Mouse (Mus musculus): ENCODE measurements at regions not wholly inside any gene's neighbourhood (a gene's known extent, or its start where the extent isn't known, plus 50 kb on each side); places are given as distances from the start of the nearest gene placed in this dataset.

DNA sequence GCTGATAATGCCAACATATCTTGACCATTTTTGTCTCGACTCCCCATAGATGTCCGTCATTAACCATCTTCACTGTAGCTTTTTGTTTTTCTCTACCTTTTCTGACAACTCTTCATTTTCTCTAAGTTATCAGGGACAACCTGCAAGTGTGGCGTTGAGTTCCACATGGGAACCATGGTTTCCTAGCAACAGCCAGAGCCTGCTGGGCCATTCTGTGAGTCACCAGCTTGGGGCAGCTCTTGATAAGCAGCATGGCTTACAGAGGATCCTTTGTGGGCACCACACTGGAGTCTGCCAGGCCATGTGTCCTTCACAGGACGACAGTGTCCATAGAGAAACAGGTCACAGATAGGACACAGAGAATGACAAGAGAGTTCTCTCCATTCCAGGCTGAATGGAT, 94.3 kb upstream of the Gm6657 start:
- peak; percentile 29 for DNase-seq

DNA sequence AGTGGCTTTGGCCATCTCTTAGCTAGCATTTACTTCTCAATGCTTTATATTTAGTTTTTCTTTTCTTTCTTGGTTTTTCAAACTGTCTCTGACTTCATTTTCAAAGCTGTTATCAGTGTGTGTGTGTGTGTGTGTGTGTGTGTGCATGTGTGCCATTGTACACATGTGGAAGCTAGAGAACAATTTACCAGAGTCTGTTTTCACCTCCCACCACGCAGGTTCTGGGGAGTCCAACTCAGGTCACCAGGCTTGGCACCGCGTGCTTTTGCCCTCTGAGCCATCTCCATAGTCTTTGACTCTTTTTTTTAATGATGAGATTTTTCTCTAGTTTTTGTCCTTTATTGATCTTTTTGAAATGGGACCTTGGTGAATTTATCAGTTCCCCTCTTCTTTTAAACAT, 93.3 kb upstream of the Gm6657 start:
- DNase-seq = no peak

- DNase-seq = no peak
Measured at GRCm38 (mm10) chr12:78109931-78110330, 84.1 kb upstream of the Gm6657 start.

DNA sequence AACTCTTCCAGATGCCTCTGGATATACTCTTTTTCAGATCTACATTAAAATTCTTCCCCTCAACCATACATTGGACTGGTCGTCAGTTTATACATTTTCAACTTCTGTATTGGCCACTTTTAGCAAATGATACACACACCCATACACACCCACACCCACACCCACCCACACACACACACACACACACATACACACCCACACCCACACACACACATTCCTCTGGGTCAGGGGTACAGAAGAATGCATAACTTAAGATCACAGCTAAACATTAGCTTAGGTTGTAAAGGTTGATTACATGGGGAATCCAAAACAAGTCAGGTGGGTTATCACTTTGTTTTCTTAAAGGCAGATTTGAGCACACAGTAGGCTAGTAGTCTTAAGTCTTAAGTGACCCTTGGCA, 75.9 kb upstream of the Gm6657 start:
- DNase-seq = no peak

DNA sequence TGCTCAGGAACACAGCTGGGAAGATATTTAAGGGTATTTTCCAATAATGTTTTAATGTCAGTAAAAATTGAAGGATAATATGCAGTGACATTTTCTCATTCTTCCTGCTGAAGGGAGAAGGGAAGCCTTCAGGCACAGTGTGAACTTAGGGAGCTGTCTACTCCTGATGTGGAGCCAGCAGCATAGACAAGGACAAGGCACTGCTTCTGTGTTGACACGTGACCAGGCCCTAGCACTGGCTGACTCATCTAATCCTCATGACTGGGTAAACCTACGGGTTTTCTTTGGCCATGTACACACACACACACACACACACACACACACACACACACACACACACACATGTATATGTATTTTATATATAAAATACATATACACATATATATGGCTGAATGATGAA, 74.8 kb upstream of the Gm6657 start:
- peak; percentile 26 for DNase-seq

DNA sequence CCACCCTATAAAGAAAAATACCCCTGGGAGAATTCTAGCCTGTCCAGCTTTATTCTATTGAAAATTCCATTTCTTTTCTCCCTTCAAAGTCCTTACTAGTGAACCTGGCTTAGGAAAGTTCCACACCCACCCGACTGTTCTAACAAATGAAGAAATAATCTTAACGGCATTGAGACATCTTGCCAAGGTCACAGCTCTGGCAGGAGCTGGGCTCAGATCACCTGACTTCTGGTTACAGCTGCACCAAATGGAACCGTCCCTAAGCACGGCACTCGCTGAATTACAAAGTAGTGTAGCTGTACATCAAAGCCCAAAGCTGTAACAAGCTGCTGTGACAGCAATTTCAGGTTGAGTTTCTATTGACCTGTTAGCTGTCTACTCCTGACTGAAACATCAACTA, 74.2 kb upstream of the Gm6657 start:
- peak; percentile 73 for DNase-seq

GRCm38 (mm10) chr12:78129130-78129845, 64.8 kb upstream of the Gm6657 start:
- no peak for DNase-seq

- peak; percentile 21 for DNase-seq
Measured at GRCm38 (mm10) chr12:78132016-78132797, 61.8 kb upstream of the Gm6657 start.

GRCm38 (mm10) chr12:78133341-78133740, 60.7 kb upstream of the Gm6657 start:
- no peak for DNase-seq

DNA sequence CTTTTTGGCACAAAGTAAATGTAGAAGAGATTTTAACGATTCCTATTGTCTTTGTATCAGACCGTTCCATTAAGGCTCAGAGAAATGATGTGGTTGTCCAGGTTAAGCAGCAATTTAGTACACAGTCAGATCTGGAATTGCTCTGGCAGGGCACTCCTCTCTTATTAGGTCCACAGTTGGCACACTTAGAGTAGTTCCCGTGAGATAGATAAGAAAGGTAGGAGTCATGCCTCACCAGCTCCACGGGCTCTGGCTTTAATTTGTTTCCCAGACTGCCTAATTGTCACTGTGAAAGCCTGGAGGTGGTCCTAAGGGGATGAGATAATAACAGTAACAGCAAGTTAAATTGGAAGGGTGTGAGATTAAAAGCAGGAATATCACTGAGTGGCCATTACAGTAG, 60.1 kb upstream of the Gm6657 start:
- DNase-seq = no peak

- no peak for DNase-seq
Measured at GRCm38 (mm10) chr12:78137196-78137595, 56.8 kb upstream of the Gm6657 start.

DNA sequence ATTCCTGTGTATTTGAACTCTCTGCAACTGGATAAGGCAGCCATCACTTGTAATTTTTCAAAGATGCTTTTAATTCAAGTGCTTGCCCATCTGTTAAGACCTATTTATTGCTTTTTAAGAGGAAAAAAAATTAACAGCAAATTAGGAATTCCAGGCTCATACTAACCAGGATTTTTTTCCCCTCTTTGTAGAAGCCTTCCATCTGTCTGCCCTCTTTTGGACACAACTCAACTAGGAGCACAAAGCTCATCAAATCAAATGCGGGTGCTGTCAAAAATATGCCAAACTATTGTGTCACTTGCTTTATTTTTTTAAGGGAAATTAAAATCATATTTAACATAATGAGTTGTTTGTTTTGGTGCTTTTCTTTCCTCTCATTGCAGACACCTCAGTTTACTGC, 55.6 kb upstream of the Gm6657 start:
- no peak for DNase-seq

Data from adrenal gland, postnatal 14 days (tissue).